Mouse (Mus musculus) ES-E14 (cell line): ENCODE data around the gene Arhgap24. TPM values are rescaled to one million over a fixed set of nuclear protein-coding genes. Genes with fewer than 3 reads are reported as not detected.
"Not testable (repeated sequence)": the region's sequence is repeated elsewhere in the genome, so short reads cannot be mapped to it uniquely, and the experiment has no call there.

ENCODE experiments used
- DNase-seq: peaks from one replicate; pipeline ENCODE4 v3.0.0-alpha.2; 2013; ENCODE audit warnings: low read depth, low spot score
- H3K27ac ChIP-seq: 2 replicates; pipeline ENCODE4 v1.5.1; 2012; ENCODE audit warnings: low read depth, mild to moderate bottlenecking, low read length, moderate library complexity, mixed read lengths; ENCODE audit not compliant: poor library complexity, insufficient read depth, severe bottlenecking
- H3K36me3 ChIP-seq: 2 replicates; pipeline ENCODE4 v1.6.1; 2012; ENCODE audit warnings: mild to moderate bottlenecking, low read length, moderate library complexity, mixed read lengths; ENCODE audit not compliant: control insufficient read depth, poor library complexity, insufficient read depth, severe bottlenecking
- H3K4me1 ChIP-seq, 2 experiments: fragments of 150-350 bp in 1 of 2; sonication (generic) in 1 of 2; 2 replicates each; pipeline ENCODE4 v1.6.1; 2012; ENCODE audit warnings: low read length in 2 of 2, mild to moderate bottlenecking in 1 of 2, mixed read lengths in 1 of 2; ENCODE audit not compliant: control insufficient read depth in 2 of 2, insufficient read depth in 2 of 2, poor library complexity in 1 of 2
- H3K4me3 ChIP-seq, 2 experiments: fragments of 150-350 bp in 1 of 2; sonication (generic) in 1 of 2; 2 replicates each; pipeline ENCODE4 v1.5.1; 2012; ENCODE audit warnings: low read length in 2 of 2, low read depth in 1 of 2, mild to moderate bottlenecking in 1 of 2, mixed read lengths in 1 of 2; ENCODE audit not compliant: insufficient read depth in 1 of 2, poor library complexity in 1 of 2, severe bottlenecking in 1 of 2
- H3K9ac ChIP-seq: 2 replicates; pipeline ENCODE4 v1.6.1; 2012; ENCODE audit warnings: low read depth, mild to moderate bottlenecking, low read length, mixed read lengths; ENCODE audit not compliant: poor library complexity, insufficient read depth, severe bottlenecking
- H3K9me3 ChIP-seq: fragments of 150-350 bp; sonication (generic); 2 replicates; pipeline ENCODE4 v1.6.1; 2012; ENCODE audit warnings: low read depth, mild to moderate bottlenecking, low read length; ENCODE audit not compliant: control insufficient read depth, insufficient read depth
- CHD2 ChIP-seq: IDR thresholded peaks from 2 replicates; pipeline ENCODE4 v1.6.1; 2014; ENCODE audit warnings: mild to moderate bottlenecking, low read depth, low read length, inconsistent platforms
- HCFC1 ChIP-seq: IDR thresholded peaks from 2 replicates; pipeline ENCODE4 v1.6.1; 2012; ENCODE audit warnings: low read length, inconsistent platforms, borderline replicate concordance; ENCODE audit not compliant: insufficient read depth
- MAFK ChIP-seq: IDR thresholded peaks from 2 replicates; pipeline ENCODE4 v1.6.1; 2014; ENCODE audit warnings: mild to moderate bottlenecking, low read depth, low read length, inconsistent platforms; ENCODE audit not compliant: insufficient read depth
- ZC3H11A ChIP-seq: IDR thresholded peaks from 2 replicates; pipeline ENCODE4 v1.6.1; 2012; ENCODE audit warnings: low read depth, mild to moderate bottlenecking, inconsistent platforms, low read length, borderline replicate concordance
- ZNF384 ChIP-seq: IDR thresholded peaks from 2 replicates; pipeline ENCODE4 v1.6.1; 2012; ENCODE audit warnings: low read depth, low read length, inconsistent platforms
- in situ Hi-C, 2 experiments: fragments of 600-800 bp; cut with MboI; formaldehyde crosslinking; loops; one replicate each; pipeline ENCODE4 v1.15.1; 2025; ENCODE audit warnings: low sequenced_read_pairs in 2 of 2, inconsistent platforms in 1 of 2; ENCODE audit not compliant: unreplicated experiment in 2 of 2
- total RNA-seq: library from RNA; depleted of rRNA; stranded (reverse); fragments of 300-350 nt; gene quantifications from 2 replicates; pipeline ENCODE4 v1.2.3, GENCODE M21; 2012

Gene Arhgap24
- total RNA-seq, 1 experiment, result 0.89 TPM

- no peak overlapping the region for H3K9ac ChIP-seq
- H3K9me3 ChIP-seq, result no peaks in the 10 kb centered on the region
- H3K4me3 ChIP-seq, result no peak overlapping the region
- TF ChIP-seq ZC3H11A, result no peak
- TF ChIP-seq CHD2, result no peak
- TF ChIP-seq ZNF384, result no peak
- TF ChIP-seq MAFK, result no peak
- no peak for TF ChIP-seq HCFC1
- in situ Hi-C loops, result no loop called here
- no peaks in the 10 kb centered on the region for H3K36me3 ChIP-seq
- H3K4me1 ChIP-seq, result no peaks in the 10 kb centered on the region
- no peak overlapping the region for H3K27ac ChIP-seq
- no peak for DNase-seq
Measured at GRCm38 (mm10) chr5:102853750-102854149, 372.6 kb downstream of the Arhgap24 start.

GRCm38 (mm10) chr5:102855805-102856204 lies 374.6 kb downstream of the Arhgap24 start:
- in situ Hi-C loops, result no loop called here
- H3K27ac ChIP-seq, result no peak overlapping the region

GRCm38 (mm10) chr5:102858047-102858446 lies 376.9 kb downstream of the Arhgap24 start:
- Histone ChIP-seq H3K36me3 (no peaks in the 10 kb centered on the region), H3K4me1 (no peaks in the 10 kb centered on the region), H3K9me3 (no peaks in the 10 kb centered on the region), H3K4me3 (no peak overlapping the region), H3K9ac (no peak overlapping the region), H3K27ac (no peak overlapping the region)
- in situ Hi-C loops, result no loop called here
- no peak for DNase-seq
- TF ChIP-seq CHD2, result no peak
- no peak for TF ChIP-seq ZC3H11A
- TF ChIP-seq ZNF384, result no peak
- no peak for TF ChIP-seq HCFC1
- TF ChIP-seq MAFK, result no peak

More at GRCm38 (mm10) chr5:102855805-102856204, 374.6 kb downstream of the Arhgap24 start:
- no peak for TF ChIP-seq CHD2
- DNase-seq, result no peak
- H3K4me1 ChIP-seq, result no peaks in the 10 kb centered on the region
- H3K9me3 ChIP-seq, result no peaks in the 10 kb centered on the region
- H3K36me3 ChIP-seq, result no peaks in the 10 kb centered on the region
- no peak overlapping the region for H3K4me3 ChIP-seq
- H3K9ac ChIP-seq, result no peak overlapping the region

- in situ Hi-C loops, result no loop called here
- Histone ChIP-seq H3K9me3 (no peaks in the 10 kb centered on the region), H3K4me3 (no peak overlapping the region), H3K9ac (no peak overlapping the region), H3K4me1 (no peaks in the 10 kb centered on the region), H3K36me3 (no peaks in the 10 kb centered on the region), H3K27ac (no peak overlapping the region)
- no peak for DNase-seq
- TF ChIP-seq MAFK (no peak), CHD2 (no peak), ZC3H11A (no peak), HCFC1 (no peak), ZNF384 (no peak)
Measured at GRCm38 (mm10) chr5:102859749-102860148, 378.6 kb downstream of the Arhgap24 start.

- in situ Hi-C loops, result no loop called here
- TF ChIP-seq HCFC1, result no peak
- no peak for TF ChIP-seq ZC3H11A
- TF ChIP-seq MAFK, result no peak
- no peak for TF ChIP-seq CHD2
- no peak for TF ChIP-seq ZNF384
Measured at GRCm38 (mm10) chr5:102868196-102868595, 387.0 kb downstream of the Arhgap24 start.

GRCm38 (mm10) chr5:102872996-102873395 lies 391.8 kb downstream of the Arhgap24 start:
- DNase-seq, in situ Hi-C loops, H3K4me1 ChIP-seq, H3K9ac ChIP-seq, H3K36me3 ChIP-seq, H3K4me3 ChIP-seq, H3K27ac ChIP-seq, H3K9me3 ChIP-seq: not testable (repeated sequence)

More at GRCm38 (mm10) chr5:102868196-102868595, 387.0 kb downstream of the Arhgap24 start:
- no peak overlapping the region for H3K4me3 ChIP-seq
- H3K4me1 ChIP-seq, result no peaks in the 10 kb centered on the region
- DNase-seq, result no peak
- H3K27ac ChIP-seq, result no peak overlapping the region
- no peak overlapping the region for H3K9ac ChIP-seq
- no peaks in the 10 kb centered on the region for H3K36me3 ChIP-seq
- H3K9me3 ChIP-seq, result no peaks in the 10 kb centered on the region
